Mouse (Mus musculus) hindbrain, embryonic 16.5 days (tissue): ENCODE data around the gene Atp8b5. TPM values are rescaled to one million over a fixed set of nuclear protein-coding genes. Genes with fewer than 3 reads are reported as not detected.

Source experiments
- ATAC-seq: fragments of 200-750 bp; cut with Nextera tagmentation; 2 replicates; pipeline ENCODE4 v1.8.0; 2017; ENCODE audit warnings: moderate TSS enrichment, moderate library complexity
- H3K27ac ChIP-seq: fragments of 300-500 bp; sonication (generic); 2 replicates; pipeline ENCODE4 v1.5.1; 2014; ENCODE audit warnings: low read depth, mild to moderate bottlenecking, control low read depth, low read length, moderate library complexity
- H3K27me3 ChIP-seq: fragments of 300-500 bp; sonication (generic); replicated peaks from 2 replicates; pipeline ENCODE4 v1.6.1; 2014; ENCODE audit warnings: low read length; ENCODE audit not compliant: control insufficient read depth, insufficient read depth
- H3K36me3 ChIP-seq: fragments of 300-500 bp; sonication (generic); 2 replicates; pipeline ENCODE4 v1.6.1; 2014; ENCODE audit warnings: mild to moderate bottlenecking, low read length, moderate library complexity, mixed read lengths; ENCODE audit not compliant: control insufficient read depth, insufficient read depth
- H3K4me1 ChIP-seq: fragments of 300-500 bp; sonication (generic); 2 replicates; pipeline ENCODE4 v1.6.1; 2014; ENCODE audit warnings: low read depth, low read length; ENCODE audit not compliant: control insufficient read depth, insufficient read depth
- H3K4me2 ChIP-seq: fragments of 300-500 bp; sonication (generic); 2 replicates; pipeline ENCODE4 v1.6.1; 2014; ENCODE audit warnings: mild to moderate bottlenecking, low read length, control low read depth, moderate library complexity
- H3K4me3 ChIP-seq: fragments of 300-500 bp; sonication (generic); 2 replicates; pipeline ENCODE4 v1.5.1; 2014; ENCODE audit warnings: mild to moderate bottlenecking, low read length, control low read depth, moderate library complexity
- H3K9ac ChIP-seq: fragments of 300-500 bp; sonication (generic); 2 replicates; pipeline ENCODE4 v1.6.1; 2014; ENCODE audit warnings: low read depth, mild to moderate bottlenecking, control low read depth, low read length, moderate library complexity
- H3K9me3 ChIP-seq: fragments of 300-500 bp; sonication (generic); 2 replicates; pipeline ENCODE4 v1.6.1; 2014; ENCODE audit warnings: mild to moderate bottlenecking, low read length, moderate library complexity; ENCODE audit not compliant: control insufficient read depth
- WGBS: fragments of 180-500 bp; shearing (Covaris S2); extraction: QIAGEN DNeasy Blood & Tissue Kit; methylation state at CpG from one replicate; pipeline ENCODE4 v1.1.7; 2014; 5-methylcytosine and 5-hydroxymethylcytosine counted together
- polyA plus RNA-seq: library from polyadenylated mRNA; unstranded; fragments of >200 nt; fragmentation: Nextera tagmentation; extraction: Ambion mirVana; gene quantifications from 2 replicates; pipeline ENCODE4 v1.2.1, GENCODE M21; 2015

Gene Atp8b5
- polyA plus RNA-seq, 1 experiment from 2014 or later: 0.60 TPM

DNA sequence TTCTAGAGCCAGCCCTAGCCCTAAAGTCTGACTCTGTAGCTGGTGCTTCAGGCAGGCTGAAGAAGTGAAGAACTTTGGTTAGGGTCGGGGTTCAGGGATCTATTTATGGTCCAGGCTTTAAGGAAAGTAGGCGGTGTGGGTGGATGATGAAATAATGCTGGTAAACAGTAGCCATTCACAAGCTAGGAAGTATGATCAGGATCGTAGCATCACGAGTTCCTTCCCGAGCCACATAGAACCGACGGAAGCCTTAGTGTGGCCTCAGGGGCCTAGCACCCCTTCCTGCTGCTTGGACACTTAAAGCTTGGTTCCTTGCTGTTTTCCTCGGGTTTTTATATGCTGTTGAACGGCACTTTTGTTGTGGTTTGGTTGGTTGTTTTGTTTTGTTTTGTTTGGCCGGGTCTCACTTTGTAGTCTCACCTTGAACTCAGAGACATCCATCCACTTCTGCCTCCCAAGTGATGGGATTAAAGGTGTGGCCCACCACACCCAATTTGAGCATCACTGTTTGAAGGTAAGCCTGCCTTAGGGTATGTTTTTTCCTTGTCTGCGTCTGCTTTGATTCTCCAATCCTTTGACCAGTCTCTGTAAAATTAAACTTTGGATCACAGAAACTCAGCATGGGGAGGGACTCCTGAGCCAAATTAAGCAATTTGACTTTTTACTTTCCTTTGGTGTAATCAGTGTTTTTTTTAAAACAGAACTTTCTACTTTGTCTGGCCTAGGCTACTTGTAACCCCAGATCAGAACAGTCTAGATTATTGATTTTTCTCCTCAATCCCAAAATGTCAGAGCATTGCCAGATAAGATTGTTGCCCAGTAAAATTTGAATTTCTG lies 116.5 kb downstream of the Atp8b5 start:
- peak overlapping the region; percentile 88 for H3K4me2 ChIP-seq
- no peaks in the 10 kb centered on the region for H3K36me3 ChIP-seq
- peaks cover 24% of the 10 kb centered on the region for H3K4me1 ChIP-seq
- H3K27me3 ChIP-seq: no peaks in the 10 kb centered on the region
- no peaks in the 10 kb centered on the region for H3K9me3 ChIP-seq
- peak overlapping the region; percentile 58 for H3K9ac ChIP-seq
- H3K4me3 ChIP-seq: peak overlapping the region; percentile 62
- no peak overlapping the region for H3K27ac ChIP-seq
- 68% methylated on average over 11 of the region's 11 CpGs for WGBS
- ATAC-seq: no peak

DNA sequence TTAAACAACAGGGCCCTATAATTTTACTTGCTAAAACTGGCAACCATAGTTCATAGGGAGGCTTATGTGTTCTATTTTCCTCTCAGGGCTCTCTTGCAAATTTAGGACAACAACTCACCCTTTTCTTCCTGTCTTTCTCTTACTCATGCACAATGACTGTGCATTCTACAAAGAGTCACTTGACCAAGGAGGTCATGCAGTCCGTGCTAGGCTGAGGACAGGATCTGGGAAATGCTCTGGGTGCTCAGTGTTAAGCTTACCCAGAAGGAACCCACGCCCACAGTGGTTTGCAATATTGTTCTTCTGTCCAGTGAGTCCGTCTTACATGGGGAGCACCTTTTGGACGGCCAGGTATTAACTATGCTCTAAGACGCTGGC lies 117.1 kb downstream of the Atp8b5 start:
- H3K9me3 ChIP-seq: no peaks in the 10 kb centered on the region
- 86% methylated on average over 5 of the region's 5 CpGs for WGBS
- H3K36me3 ChIP-seq: no peaks in the 10 kb centered on the region
- no peak overlapping the region for H3K4me3 ChIP-seq
- no peak for ATAC-seq
- H3K9ac ChIP-seq: no peak overlapping the region
- no peak overlapping the region for H3K27ac ChIP-seq
- H3K4me1 ChIP-seq: peaks cover 24% of the 10 kb centered on the region
- no peaks in the 10 kb centered on the region for H3K27me3 ChIP-seq
- H3K4me2 ChIP-seq: no peak overlapping the region

DNA sequence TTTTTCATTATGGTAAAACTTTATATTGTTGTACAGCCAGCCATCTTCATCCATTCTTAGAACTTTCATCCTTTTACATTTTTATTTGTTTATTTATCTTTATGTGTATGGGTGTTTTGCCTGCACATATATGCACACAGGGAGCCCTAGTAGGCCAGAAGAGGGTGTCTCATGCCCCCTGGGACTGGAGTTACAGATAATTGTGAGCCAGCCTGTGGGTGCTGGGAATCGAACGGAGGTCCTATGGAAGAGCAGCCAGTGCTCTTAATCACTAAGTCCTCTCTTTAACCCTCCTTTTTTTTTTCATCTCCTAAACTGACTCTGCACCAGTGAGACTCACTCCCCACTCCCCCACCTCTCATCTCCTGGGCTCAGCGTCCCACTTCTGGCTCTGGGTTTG lies 117.6 kb downstream of the Atp8b5 start:
- Histone ChIP-seq H3K9ac (no peak overlapping the region), H3K4me1 (peaks cover 24% of the 10 kb centered on the region), H3K4me3 (no peak overlapping the region), H3K36me3 (no peaks in the 10 kb centered on the region), H3K27ac (no peak overlapping the region), H3K27me3 (no peaks in the 10 kb centered on the region), H3K9me3 (no peaks in the 10 kb centered on the region), H3K4me2 (no peak overlapping the region)
- WGBS: 91% methylated on average over 3 of the region's 3 CpGs
- ATAC-seq: no peak

GRCm38 (mm10) chr4:43386932-43387331 lies 120.0 kb downstream of the Atp8b5 start:
- H3K4me3 ChIP-seq: no peak overlapping the region
- no peak overlapping the region for H3K27ac ChIP-seq
- H3K9ac ChIP-seq: no peak overlapping the region
- no peaks in the 10 kb centered on the region for H3K27me3 ChIP-seq
- H3K4me1 ChIP-seq: peaks cover 12% of the 10 kb centered on the region
- H3K4me2 ChIP-seq: no peak overlapping the region
- no peak for ATAC-seq
- H3K36me3 ChIP-seq: no peaks in the 10 kb centered on the region
- no peaks in the 10 kb centered on the region for H3K9me3 ChIP-seq

DNA sequence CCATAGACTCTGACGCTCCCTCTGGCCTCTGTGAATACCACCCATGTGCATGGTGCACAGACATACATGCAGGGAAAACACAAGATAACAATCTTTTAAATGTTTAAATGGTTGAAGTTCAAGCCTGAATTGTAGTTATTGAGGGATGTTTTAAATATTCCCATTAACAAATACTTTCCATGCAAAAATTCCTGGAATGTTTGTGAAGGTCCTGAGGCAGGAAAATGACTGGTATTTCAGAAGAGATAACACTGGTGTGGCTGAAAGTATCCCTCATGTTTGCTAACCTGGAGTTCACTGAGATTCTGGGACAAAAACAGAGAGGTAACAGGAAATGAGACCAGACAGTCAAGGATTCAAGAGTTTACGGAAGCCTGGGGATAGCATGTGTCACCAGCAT lies 122.4 kb downstream of the Atp8b5 start:
- no peak overlapping the region for H3K27ac ChIP-seq
- H3K4me3 ChIP-seq: no peak overlapping the region
- H3K9ac ChIP-seq: no peak overlapping the region
- 90% methylated on average over 2 of the region's 2 CpGs for WGBS
- no peaks in the 10 kb centered on the region for H3K27me3 ChIP-seq
- H3K36me3 ChIP-seq: no peaks in the 10 kb centered on the region
- H3K9me3 ChIP-seq: no peaks in the 10 kb centered on the region
- no peak overlapping the region for H3K4me2 ChIP-seq
- no peak for ATAC-seq
- no peaks in the 10 kb centered on the region; the same call in 1 of the 2 replicates for H3K4me1 ChIP-seq

- 63% methylated on average over 9 of the region's 9 CpGs for WGBS
- ATAC-seq: no peak
- H3K4me3 ChIP-seq: no peak overlapping the region
These were observed 123.0 kb downstream of the Atp8b5 start for GRCm38 (mm10) chr4:43389845-43390440.

DNA sequence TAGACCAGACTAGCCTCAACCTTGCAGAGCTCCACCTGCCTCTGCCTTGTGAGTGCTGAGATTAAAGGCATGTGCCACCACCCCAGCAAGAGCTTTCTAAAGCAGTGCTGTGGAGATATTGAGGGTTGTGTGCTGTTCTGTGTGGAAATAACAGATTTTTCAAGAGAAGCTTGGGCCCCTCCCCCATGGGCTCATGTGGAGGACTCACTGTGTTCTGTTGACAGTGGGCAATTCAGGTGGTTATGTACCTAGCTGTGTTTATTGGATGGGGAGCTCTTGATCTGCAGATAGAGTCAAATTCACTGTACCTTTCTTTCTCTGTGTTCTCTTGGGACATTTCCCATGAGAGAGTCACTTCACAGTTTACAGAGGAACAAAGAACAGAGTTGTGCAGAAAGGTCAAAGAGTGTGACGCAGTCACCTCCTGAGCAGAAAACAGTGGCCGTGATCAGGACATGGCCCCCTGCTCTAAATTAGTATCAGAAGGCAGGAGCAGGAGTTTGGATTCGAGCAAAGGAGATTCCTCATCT lies 124.6 kb downstream of the Atp8b5 start:
- Histone ChIP-seq H3K27ac (no peak overlapping the region), H3K4me3 (no peak overlapping the region)
- WGBS: 79% methylated on average over 3 of the region's 3 CpGs

More at GRCm38 (mm10) chr4:43389845-43390440, 123.0 kb downstream of the Atp8b5 start:
- no peaks in the 10 kb centered on the region for H3K36me3 ChIP-seq
- no peak overlapping the region for H3K4me2 ChIP-seq
- no peaks in the 10 kb centered on the region for H3K27me3 ChIP-seq
- no peaks in the 10 kb centered on the region for H3K9me3 ChIP-seq
- no peaks in the 10 kb centered on the region for H3K4me1 ChIP-seq
- no peak overlapping the region for H3K27ac ChIP-seq
- no peak overlapping the region for H3K9ac ChIP-seq

DNA sequence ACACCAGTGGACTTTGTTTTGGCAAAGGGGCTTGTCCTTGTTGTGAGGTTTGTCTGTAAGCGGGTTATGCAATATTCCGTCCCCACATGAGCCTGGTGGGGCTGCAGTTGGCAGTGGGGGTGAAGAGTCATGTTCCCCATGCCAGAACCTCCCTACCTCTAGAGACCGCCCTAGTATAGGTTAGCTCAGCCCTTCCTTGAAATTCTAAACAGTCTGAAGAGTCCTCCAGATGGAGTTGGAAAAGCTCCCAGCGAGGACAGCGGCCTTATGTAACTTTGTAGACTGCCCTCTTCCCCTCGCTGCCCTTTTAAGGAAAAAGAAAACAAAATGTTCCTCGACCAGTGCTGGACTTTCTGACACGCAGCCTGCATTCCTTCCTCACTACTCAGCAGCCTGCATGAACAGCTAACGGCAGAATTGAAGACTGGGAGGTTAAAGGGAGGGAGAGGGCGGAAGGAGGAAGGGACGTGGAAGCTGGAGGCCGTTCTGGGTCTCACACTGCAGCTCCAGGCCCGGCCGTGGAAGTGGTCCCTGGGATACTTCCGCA lies 127.5 kb downstream of the Atp8b5 start:
- ATAC-seq: no peak
- Histone ChIP-seq H3K36me3 (no peaks in the 10 kb centered on the region), H3K27ac (peak overlapping the region; percentile 42; the same call in 1 of the 2 replicates), H3K4me2 (no peak overlapping the region), H3K9ac (no peak overlapping the region), H3K4me1 (peaks cover 16% of the 10 kb centered on the region), H3K27me3 (no peaks in the 10 kb centered on the region), H3K4me3 (no peak overlapping the region), H3K9me3 (no peaks in the 10 kb centered on the region)
- 66% methylated on average over 15 of the region's 15 CpGs for WGBS

More for the DNA sequence above, 124.6 kb downstream of the Atp8b5 start:
- Histone ChIP-seq H3K4me2 (no peak overlapping the region), H3K4me1 (no peaks in the 10 kb centered on the region), H3K9me3 (no peaks in the 10 kb centered on the region), H3K27me3 (no peaks in the 10 kb centered on the region), H3K9ac (no peak overlapping the region), H3K36me3 (no peaks in the 10 kb centered on the region)
- no peak for ATAC-seq

DNA sequence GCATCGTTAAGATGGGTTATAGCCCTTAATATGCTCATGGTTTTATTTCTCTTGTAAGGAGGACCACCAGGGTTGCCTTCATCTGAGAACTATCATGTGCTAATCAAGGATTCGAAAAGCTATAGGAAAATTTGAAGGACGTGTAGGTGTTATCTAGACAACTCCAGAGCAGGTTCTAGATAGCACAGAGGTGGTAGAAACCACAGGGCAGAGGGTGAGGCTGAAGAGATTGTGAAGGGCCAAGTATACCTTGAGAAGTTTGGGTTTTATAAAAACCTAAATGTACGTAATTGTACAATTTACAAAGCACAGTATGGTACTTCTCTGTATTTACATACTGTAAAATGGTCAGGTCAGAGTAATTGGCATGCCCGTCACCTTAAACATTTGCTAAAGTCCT lies 128.2 kb downstream of the Atp8b5 start:
- H3K9ac ChIP-seq: no peak overlapping the region
- H3K4me1 ChIP-seq: peaks cover 21% of the 10 kb centered on the region
- H3K4me3 ChIP-seq: no peak overlapping the region
- no peaks in the 10 kb centered on the region for H3K9me3 ChIP-seq
- no peaks in the 10 kb centered on the region for H3K27me3 ChIP-seq
- no peaks in the 10 kb centered on the region for H3K36me3 ChIP-seq
- WGBS: 94% methylated on average over 5 of the region's 5 CpGs
- H3K4me2 ChIP-seq: no peak overlapping the region
- peak overlapping the region; percentile 42; the same call in 1 of the 2 replicates for H3K27ac ChIP-seq
- no peak for ATAC-seq
